Mouse (Mus musculus): Measurements from ENCODE around the gene Pard3. TPM values are rescaled to one million over a fixed set of nuclear protein-coding genes. Genes with fewer than 3 reads are reported as not detected.

Gene Pard3
- polyA plus RNA-seq (2012; rRNA removed): 10.3 and 10.4 TPM in 2 replicates

- no peak for TF ChIP-seq POLR2A (IDR thresholded peaks at IDR 0.05; ENCODE audit: control insufficient read depth, extremely low read depth, insufficient read depth, low read length, poor library complexity)
- TF ChIP-seq CTCF (IDR thresholded peaks at IDR 0.05; ENCODE audit: borderline replicate concordance, control insufficient read depth, extremely low read depth, insufficient read depth, low read length, poor library complexity): no peak
- Histone ChIP-seq H3K4me1 (replicated peaks; ENCODE audit: control insufficient read depth, insufficient read depth, low read length) (peaks cover 3% of the 10 kb centered on the region; the same call in 1 of the 2 replicates), H3K27me3 (ENCODE audit: control insufficient read depth, insufficient read depth, low read length) (peaks cover 10% of the 10 kb centered on the region), H3K36me3 (ENCODE audit: control insufficient read depth, insufficient read depth, low read length) (no peaks in the 10 kb centered on the region), H3K4me3 (ENCODE audit: control insufficient read depth, insufficient read depth, low read length) (peak within 1 kb of the TSS; percentile 37), H3K27ac (ENCODE audit: control insufficient read depth, insufficient read depth, low read length) (no peak within 1 kb of the TSS)
- WGBS: 3% methylated on average over 85 of the region's 98 CpGs
- no peak for DNase-seq
Observed at GRCm38 (mm10) chr8:127063551-127064360, at the start of gene Pard3. Gene Pard3 (plus strand): TSS chr8:127063893.

GRCm38 (mm10) chr8:127021830-127022229 lies 41.9 kb upstream of the Pard3 start:
- Histone ChIP-seq H3K4me3 (ENCODE audit: control insufficient read depth, insufficient read depth, low read length) (no peak overlapping the region), H3K27me3 (ENCODE audit: control insufficient read depth, insufficient read depth, low read length) (no peaks in the 10 kb centered on the region), H3K27ac (ENCODE audit: control insufficient read depth, insufficient read depth, low read length) (no peak overlapping the region), H3K4me1 (replicated peaks; ENCODE audit: control insufficient read depth, insufficient read depth, low read length) (no peaks in the 10 kb centered on the region), H3K36me3 (ENCODE audit: control insufficient read depth, insufficient read depth, low read length) (no peaks in the 10 kb centered on the region)
- no peak for DNase-seq
- no peak for TF ChIP-seq CTCF (IDR thresholded peaks at IDR 0.05; ENCODE audit: borderline replicate concordance, control insufficient read depth, extremely low read depth, insufficient read depth, low read length, poor library complexity)
- TF ChIP-seq POLR2A (IDR thresholded peaks at IDR 0.05; ENCODE audit: control insufficient read depth, extremely low read depth, insufficient read depth, low read length, poor library complexity): no peak
- 88% methylated on average over 1 of the region's 1 CpGs for WGBS

- no peak overlapping the region for H3K27ac ChIP-seq (ENCODE audit: control insufficient read depth, insufficient read depth, low read length)
- TF ChIP-seq CTCF (IDR thresholded peaks at IDR 0.05; ENCODE audit: borderline replicate concordance, control insufficient read depth, extremely low read depth, insufficient read depth, low read length, poor library complexity) (no peak), POLR2A (IDR thresholded peaks at IDR 0.05; ENCODE audit: control insufficient read depth, extremely low read depth, insufficient read depth, low read length, poor library complexity) (no peak)
- 85% methylated on average over 11 of the region's 11 CpGs for WGBS
Observed at GRCm38 (mm10) chr8:127025256-127025717, 38.4 kb upstream of the Pard3 start.

GRCm38 (mm10) chr8:127025775-127026174 lies 37.9 kb upstream of the Pard3 start:
- no peaks in the 10 kb centered on the region for H3K36me3 ChIP-seq (ENCODE audit: control insufficient read depth, insufficient read depth, low read length)
- no peaks in the 10 kb centered on the region for H3K4me1 ChIP-seq (replicated peaks; ENCODE audit: control insufficient read depth, insufficient read depth, low read length)
- H3K27me3 ChIP-seq (ENCODE audit: control insufficient read depth, insufficient read depth, low read length): no peaks in the 10 kb centered on the region
- no peak overlapping the region for H3K27ac ChIP-seq (ENCODE audit: control insufficient read depth, insufficient read depth, low read length)
- TF ChIP-seq CTCF (IDR thresholded peaks at IDR 0.05; ENCODE audit: borderline replicate concordance, control insufficient read depth, extremely low read depth, insufficient read depth, low read length, poor library complexity) (no peak), POLR2A (IDR thresholded peaks at IDR 0.05; ENCODE audit: control insufficient read depth, extremely low read depth, insufficient read depth, low read length, poor library complexity) (no peak)
- WGBS: 75% methylated on average over 11 of the region's 11 CpGs
- H3K4me3 ChIP-seq (ENCODE audit: control insufficient read depth, insufficient read depth, low read length): no peak overlapping the region
- DNase-seq: no peak

More at GRCm38 (mm10) chr8:127025256-127025717, 38.4 kb upstream of the Pard3 start:
- no peaks in the 10 kb centered on the region for H3K36me3 ChIP-seq (ENCODE audit: control insufficient read depth, insufficient read depth, low read length)
- no peaks in the 10 kb centered on the region for H3K27me3 ChIP-seq (ENCODE audit: control insufficient read depth, insufficient read depth, low read length)
- no peak overlapping the region for H3K4me3 ChIP-seq (ENCODE audit: control insufficient read depth, insufficient read depth, low read length)
- DNase-seq: no peak
- no peaks in the 10 kb centered on the region for H3K4me1 ChIP-seq (replicated peaks; ENCODE audit: control insufficient read depth, insufficient read depth, low read length)

GRCm38 (mm10) chr8:127031476-127031875 lies 32.2 kb upstream of the Pard3 start:
- no peaks in the 10 kb centered on the region for H3K4me1 ChIP-seq (replicated peaks; ENCODE audit: control insufficient read depth, insufficient read depth, low read length)
- TF ChIP-seq POLR2A (IDR thresholded peaks at IDR 0.05; ENCODE audit: control insufficient read depth, extremely low read depth, insufficient read depth, low read length, poor library complexity) (no peak), CTCF (IDR thresholded peaks at IDR 0.05; ENCODE audit: borderline replicate concordance, control insufficient read depth, extremely low read depth, insufficient read depth, low read length, poor library complexity) (no peak)
- no peaks in the 10 kb centered on the region for H3K27me3 ChIP-seq (ENCODE audit: control insufficient read depth, insufficient read depth, low read length)
- no peak for DNase-seq
- no peak overlapping the region for H3K4me3 ChIP-seq (ENCODE audit: control insufficient read depth, insufficient read depth, low read length)
- no peak overlapping the region for H3K27ac ChIP-seq (ENCODE audit: control insufficient read depth, insufficient read depth, low read length)
- WGBS: 88% methylated on average over 5 of the region's 5 CpGs
- no peaks in the 10 kb centered on the region for H3K36me3 ChIP-seq (ENCODE audit: control insufficient read depth, insufficient read depth, low read length)

- Histone ChIP-seq H3K4me1 (replicated peaks; ENCODE audit: control insufficient read depth, insufficient read depth, low read length) (no peaks in the 10 kb centered on the region), H3K36me3 (ENCODE audit: control insufficient read depth, insufficient read depth, low read length) (no peaks in the 10 kb centered on the region), H3K27me3 (ENCODE audit: control insufficient read depth, insufficient read depth, low read length) (no peaks in the 10 kb centered on the region), H3K27ac (ENCODE audit: control insufficient read depth, insufficient read depth, low read length) (no peak overlapping the region), H3K4me3 (ENCODE audit: control insufficient read depth, insufficient read depth, low read length) (no peak overlapping the region)
- TF ChIP-seq CTCF (IDR thresholded peaks at IDR 0.05; ENCODE audit: borderline replicate concordance, control insufficient read depth, extremely low read depth, insufficient read depth, low read length, poor library complexity): no peak
- no peak for TF ChIP-seq POLR2A (IDR thresholded peaks at IDR 0.05; ENCODE audit: control insufficient read depth, extremely low read depth, insufficient read depth, low read length, poor library complexity)
- no peak for DNase-seq
- 75% methylated on average over 4 of the region's 4 CpGs for WGBS
Observed at GRCm38 (mm10) chr8:127038928-127039327, 24.8 kb upstream of the Pard3 start.
